Mouse (Mus musculus): ENCODE results near the gene Trpm3.

Gene Trpm3

DNA sequence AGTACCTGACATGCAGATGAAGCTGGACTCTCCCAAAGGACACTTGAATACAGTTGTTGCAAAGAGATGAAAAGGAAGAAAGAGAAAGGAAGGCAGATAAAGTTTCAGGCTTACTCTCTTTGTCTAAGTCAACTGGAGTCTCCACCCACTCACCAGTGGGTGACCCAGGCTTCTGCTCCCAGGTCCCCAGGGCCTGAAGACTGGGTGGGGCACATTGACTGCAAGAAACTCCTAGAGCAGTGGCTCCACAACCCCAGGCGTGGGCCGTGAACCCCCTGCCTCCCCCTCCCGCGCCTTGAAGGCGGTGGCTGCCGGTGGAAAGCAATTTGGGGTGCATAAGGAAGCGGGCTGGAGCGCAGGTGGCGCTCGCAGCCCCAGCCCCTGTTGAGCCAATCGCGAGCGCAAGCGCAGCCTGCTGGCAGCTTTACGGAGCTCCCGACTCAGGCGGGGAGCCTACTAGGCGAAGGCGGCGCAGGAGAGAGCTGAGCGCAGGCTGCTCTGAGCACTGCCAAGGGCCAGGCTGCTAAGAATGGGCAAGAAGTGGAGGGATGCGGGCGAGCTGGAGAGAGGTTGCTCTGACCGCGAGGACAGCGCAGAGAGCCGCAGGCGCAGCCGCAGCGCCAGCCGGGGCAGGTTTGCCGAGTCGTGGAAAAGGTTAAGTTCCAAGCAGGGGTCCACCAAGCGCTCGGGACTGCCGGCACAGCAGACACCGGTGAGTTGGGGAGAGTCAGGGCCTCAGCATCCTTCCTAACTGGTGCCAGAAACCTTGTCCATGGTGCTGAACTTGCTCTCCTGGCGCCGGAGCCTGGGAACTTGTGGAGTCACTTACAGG lies at the start of gene Trpm3:
TSS of gene Trpm3 (plus strand) at position 457 of the 832 bp plus-strand sequence.
- DNase-seq (ENCODE audit: low spot score in 2 of 2) = peak in 1 of 2 experiments; percentile 58

DNA sequence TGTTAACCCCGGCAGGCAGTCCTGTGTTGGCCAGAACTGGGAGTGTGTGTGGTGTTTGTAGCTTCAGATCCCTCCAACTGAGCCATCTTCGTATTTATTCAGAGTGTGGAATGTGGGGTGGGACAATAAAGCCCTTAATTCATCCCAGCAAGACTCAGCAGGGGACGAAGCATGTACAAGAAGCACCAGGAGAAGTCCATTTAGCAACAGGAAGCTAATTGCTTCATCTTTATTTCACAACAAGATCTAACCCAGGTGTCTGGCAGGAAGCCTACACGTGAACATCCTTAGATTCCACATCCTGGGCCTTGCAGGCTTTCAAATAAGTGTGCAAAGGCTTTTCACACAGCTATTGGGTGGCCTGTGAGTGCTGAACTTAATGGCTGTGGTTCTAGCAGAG lies 38.3 kb upstream of the Trpm3 start:
- DNase-seq (ENCODE audit: low spot score in 2 of 2) = peak in 1 of 2 experiments; percentile 2

DNA sequence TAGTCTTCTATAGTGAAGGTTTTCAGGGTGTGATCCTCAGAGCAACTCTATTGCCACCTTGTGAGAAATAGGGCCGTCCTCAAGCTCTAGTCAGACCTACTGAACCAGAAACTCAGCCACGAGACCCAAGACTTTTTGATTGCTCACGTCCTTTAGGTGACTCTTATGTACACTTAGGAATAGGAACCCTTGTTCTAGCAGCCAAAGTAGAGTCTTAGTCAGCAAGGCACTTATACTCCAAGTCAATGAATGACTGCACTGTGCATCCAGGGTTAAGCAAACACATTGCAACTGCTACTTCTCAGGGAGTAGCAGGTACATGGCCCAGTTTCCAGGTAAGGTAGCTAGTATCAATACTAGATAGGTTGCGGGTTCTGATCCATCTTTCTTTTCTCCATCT lies 35.0 kb upstream of the Trpm3 start:
- no peak for DNase-seq (ENCODE audit: low spot score in 2 of 2)

DNA sequence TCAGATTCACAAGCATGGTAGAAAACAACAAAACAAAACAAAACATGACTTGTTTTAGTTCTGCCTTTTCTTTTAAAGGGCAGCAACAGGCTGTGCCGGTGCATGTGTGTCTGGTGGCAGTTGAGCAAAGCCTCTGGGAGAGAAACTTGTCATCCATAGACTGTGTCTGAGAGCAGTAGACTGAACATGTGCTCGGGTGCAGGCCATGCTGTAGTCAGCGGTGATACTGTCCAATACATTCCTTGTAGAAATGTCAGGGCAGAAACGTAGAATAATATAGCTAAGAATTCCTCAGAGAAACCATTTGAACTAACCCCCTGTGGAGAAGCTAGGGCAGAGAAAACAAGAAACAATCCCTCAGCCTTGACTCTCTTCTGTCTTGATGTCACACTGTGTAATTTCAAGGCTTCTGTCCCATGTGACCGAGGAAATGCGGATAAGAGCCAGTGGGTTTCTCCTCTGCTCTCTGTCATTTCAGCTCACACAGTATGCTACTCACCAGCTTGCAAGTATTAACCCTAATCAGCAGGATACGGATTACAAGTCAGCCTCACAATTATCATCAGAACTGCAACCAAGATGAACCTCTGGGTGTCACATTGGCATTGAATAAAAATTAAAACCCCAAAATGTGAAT lies 33.9 kb upstream of the Trpm3 start:
- no peak for DNase-seq (ENCODE audit: low spot score in 2 of 2)

DNA sequence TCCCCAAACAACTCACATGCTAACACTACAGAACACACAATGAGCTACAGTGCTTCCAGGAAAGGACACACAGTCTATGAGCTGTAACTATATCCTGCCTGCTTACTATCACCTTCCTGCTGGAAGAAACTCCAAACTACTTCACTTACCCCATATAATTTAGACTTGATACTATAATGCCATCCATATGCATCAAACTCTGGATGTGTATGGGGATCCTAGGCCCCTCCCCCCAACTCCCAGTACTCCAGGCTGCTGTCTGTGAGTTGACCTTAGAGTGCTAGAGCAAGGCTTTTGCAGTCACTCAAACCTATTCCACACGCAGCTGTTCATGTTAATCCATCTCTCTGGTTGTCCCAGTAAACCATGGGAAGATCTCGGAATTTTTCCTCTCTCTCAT lies 33.2 kb upstream of the Trpm3 start:
- DNase-seq (ENCODE audit: low spot score in 2 of 2) = no peak

DNA sequence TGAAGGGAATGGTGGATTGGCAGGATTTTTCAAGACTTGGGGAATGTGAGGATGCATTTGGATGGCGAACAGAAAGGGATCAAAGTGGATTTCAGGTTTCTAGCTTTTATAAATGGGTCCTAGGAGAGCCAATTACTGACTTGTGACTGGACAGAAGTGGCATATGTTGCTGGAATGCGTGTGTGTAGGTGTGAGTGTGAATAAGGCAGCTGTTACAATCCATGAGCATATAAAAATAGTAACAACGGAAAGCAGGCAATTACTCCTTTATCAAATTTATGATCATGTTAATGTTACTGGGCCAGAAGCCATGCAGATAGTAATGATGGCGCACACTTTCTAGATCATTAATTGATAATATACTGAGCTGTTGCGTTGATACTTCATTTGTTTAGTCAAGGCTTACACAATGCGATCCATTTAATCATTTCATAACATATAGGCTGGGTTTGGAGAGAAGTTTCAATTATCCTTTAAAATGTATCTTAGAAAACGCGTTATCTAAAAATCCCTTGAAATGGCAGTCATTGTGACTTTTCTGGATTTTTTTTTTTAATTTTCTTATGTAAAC lies 29.9 kb upstream of the Trpm3 start:
- DNase-seq (ENCODE audit: low spot score in 2 of 2) = no peak

DNA sequence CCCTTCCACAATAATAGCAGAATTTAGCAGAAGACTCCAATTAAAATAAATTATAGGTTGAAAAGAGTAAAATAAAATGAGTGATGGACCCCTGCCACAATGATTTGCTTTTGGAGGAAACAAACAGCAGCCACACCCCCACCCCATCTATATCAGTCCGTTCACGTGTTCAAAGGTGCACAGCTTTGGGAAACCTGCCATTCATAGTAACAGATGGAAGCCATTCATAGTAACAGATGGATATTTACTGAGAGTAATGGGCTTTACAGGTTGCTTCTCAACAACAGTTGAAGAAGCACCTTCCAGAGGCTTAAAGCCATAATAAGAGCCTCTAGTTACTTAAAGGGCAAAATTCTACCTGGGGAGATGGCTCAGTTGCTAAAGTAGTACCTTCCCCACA lies 17.9 kb upstream of the Trpm3 start:
- DNase-seq (ENCODE audit: low spot score in 2 of 2) = no peak

DNA sequence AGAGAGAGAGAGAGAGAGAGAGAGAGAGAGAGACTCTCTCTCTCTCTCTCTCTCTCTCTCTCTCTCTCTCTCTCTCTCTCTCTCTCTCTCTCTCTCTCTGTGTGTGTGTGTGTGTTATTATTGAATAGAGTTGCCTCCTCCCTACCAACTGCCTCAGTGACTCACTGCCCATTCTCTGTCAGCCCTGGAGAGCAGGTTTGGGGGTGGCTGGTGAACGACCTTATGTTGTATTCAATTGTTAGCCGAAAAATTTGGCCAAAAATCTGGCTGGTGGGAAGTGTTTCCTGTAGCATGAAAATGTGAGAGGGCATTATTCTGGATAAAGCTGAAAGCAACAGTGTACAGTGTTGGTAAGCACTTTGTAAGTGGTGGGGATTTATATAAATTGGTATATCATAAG lies 17.2 kb upstream of the Trpm3 start:
- DNase-seq (ENCODE audit: low spot score in 2 of 2) = no peak

DNA sequence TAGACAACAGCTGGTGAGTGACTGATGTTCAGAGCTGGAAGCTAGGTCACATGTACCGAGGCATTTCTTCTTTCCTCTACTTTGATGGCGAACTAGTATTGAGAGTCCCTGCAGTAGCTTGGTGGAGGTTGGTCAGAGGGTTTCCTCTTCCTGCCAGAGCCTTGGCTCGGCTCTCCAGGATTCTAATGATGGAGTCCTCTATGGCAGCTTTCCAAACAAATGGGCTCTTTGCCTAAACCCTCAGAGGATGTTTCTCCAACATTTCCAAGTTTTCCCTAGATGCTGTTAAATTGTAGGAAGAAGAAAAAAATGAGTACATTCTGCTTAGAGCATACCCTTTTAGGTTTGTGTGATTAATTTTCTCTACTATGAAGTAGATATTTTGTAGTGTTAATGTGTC lies 6.2 kb upstream of the Trpm3 start:
- no peak for DNase-seq (ENCODE audit: low spot score in 2 of 2)

DNA sequence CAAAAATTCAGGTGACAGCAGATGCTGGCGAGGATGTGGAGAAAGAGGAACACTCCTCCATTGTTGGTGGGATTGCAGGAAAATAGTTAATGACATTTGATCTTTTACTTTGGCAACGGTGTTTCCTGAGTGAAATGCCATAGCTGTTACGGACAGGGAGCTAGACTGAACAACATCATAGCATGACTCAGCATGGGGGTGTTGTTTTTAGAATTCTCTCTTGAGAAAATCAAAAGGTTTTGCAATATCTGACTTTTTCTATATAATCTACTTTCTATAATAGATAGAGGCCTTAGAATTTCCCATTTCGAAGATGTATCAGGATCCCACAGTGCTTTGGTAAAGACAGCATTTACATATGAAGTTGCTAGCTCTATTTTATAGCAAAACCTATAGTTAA lies 39.7 kb downstream of the Trpm3 start:
- no peak for DNase-seq (ENCODE audit: low spot score in 2 of 2)

DNA sequence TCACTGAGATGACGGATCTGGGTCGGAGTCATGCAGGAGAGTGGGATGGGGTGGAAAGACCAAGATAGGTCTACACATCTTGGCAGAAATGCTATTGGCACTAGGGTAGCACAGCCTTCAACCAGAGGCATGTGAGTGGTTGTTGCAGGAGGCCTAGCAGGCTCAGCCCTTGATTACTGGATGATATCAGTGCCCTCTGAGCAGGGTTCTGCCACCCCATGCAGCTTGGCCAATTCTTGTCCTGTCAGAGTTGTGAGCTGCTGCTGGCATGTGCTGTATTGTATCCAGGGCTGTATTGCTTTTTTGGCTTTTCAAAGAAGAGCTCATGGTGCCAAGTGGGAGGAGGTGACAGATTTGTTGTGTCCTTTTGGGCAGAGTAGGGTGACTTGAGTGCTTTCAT lies 40.2 kb downstream of the Trpm3 start:
- no peak for DNase-seq (ENCODE audit: low spot score in 2 of 2)

DNA sequence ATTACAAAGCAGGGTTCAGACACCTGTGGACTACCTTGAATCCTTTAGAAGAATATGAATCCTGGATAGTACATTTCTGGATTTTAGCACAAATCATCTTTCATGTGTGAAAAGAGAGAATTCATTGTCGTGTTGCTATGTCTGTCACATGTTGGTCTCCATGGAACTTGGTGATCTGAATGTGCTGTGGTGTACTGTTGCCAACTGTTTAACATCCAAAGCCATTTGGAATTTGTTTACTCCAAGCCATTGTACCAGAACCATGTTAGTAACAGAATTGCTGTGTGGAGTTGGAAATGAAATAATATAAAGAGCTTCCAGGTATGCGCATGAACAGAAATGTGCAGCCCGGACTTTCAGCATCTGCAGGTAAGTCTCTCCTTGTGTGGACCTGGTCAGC lies 41.3 kb downstream of the Trpm3 start:
- no peak for DNase-seq (ENCODE audit: low spot score in 2 of 2)

DNA sequence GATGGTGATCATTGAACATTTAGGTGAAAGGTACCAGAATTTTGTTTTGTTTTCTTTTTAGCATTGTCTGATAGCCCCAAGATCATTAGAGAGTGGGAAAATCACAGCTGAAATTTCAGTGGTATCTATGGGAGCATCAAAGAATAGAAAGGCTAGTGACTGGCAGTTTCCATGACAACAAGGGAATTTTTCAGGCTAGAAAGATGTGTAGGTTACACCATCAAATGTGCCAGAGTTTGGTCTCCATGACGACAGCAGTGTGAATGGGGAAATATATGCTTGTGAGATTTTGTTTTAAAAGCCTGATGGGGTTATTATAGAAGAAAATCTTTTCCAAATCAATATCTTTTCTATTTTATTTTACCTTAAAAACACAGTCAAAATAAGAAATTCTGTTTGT lies 50.9 kb downstream of the Trpm3 start:
- DNase-seq (ENCODE audit: low spot score in 2 of 2) = peak; percentile 11 to 44

DNA sequence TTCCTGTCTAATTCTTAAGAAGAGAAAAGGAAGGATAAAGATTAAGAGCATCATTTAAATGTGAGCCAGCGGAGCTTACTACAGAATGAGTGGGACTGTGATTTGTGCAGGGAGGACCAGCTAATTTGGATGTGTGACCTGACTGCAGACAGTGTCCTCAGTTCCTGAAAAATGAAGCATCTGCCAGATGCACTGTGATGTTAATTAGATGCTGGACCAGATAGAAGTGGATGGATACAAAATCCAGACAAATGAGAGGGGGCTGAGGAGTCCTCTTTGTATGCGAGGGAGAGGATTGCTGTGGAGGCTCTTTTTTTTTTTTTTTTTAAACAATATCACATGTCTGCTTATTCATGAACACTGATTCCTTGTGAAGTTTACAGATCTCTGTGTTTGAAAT lies 83.7 kb downstream of the Trpm3 start:
- no peak for DNase-seq (ENCODE audit: low spot score in 2 of 2)

DNA sequence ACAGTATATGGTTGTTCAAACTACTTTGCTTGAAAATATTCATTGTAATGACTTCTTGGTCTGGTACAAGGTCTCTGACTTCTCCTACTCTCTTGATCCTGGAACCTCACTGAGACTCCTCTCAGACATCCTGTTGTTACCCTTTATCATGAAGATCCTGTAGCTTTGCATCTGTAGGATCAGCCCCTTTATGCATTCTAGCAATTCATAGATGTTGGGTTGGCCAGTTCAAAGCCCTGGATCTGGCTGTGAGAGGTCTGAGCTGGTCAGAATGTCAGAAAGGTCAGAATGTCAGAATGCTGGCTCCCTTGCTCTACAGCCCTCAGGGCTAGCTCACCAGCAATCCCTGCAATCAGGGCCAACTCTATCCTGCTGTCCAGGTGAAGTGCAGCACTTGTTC lies 95.3 kb downstream of the Trpm3 start:
- no peak for DNase-seq (ENCODE audit: low spot score in 2 of 2)

DNA sequence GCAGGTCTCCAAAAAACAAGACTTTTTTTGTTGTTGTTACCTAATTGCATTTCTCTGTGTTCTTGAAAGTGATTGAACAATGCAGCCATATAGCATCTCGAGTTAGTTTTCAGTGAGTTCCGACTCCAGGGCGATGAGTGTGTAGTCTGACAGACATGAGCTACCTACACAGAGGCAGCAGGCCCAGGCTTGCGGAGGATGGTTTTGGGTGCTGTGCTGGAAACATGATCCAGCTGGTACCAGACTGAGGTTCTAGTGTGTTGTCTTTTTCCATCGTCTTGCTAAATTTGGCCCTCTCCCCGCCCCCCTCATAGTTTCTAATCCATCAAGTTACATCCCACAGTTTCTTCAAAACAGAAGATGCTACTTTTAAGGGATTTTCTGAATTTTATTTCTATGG lies 110.2 kb downstream of the Trpm3 start:
- peak; percentile 40 to 74 for DNase-seq (ENCODE audit: low spot score in 2 of 2)

DNA sequence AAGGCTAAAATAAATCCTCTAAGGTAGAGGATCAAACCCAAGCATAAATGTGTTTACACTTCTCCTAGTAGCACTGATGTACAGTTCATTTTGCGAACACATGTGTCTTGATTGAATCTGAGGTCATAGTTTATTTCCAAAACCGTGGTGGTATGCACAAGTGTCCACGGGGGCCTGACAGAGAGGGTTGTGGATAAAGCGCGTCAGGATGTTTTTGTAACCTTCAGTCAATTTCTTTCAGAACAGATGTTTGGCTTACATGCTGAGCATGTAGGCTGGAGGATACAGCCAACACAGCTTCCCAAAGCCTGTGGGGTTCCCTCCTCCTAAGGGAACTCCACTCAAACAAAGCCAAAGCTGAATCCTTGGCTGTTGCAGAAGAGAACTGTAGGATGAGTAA lies 134.1 kb downstream of the Trpm3 start:
- DNase-seq (ENCODE audit: low spot score in 2 of 2) = no peak

DNA sequence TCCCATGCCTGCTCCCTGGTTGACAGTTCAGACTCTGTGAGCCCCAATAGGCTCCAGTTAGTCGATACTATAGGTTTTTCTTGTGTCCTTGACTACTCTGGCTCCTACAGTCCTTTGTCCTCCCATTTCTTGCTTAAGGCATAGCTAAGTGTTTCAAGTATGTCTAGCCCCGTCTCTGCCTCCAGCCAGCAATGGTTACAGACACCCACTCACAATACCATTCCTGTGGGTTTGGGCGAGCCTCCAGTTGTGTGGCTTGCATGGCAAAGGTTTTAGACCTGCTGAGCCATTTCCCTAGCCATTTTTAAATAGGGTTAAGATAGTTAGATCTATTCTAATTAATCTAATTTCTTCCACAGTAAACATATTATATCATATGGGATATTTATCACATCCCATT lies 145.8 kb downstream of the Trpm3 start:
- no peak for DNase-seq (ENCODE audit: low spot score in 2 of 2)

DNA sequence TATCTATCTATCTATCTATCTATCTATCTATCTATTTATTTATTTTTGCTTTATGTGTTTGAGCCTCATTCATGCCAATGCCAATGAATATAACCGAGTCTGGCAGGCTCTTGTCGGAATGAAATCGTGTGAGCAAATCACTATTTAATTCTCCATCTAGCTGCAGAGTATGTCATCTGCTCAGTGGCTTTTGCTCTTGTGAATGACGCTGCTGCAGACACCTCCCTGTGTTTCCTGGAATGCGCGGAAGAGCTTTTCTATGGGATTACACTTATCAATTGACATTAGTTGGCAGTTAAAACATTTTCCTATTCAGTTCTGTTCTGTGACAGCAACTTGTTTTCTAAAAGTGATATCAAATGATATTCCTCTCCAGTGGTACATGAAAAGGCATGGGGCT lies 153.8 kb downstream of the Trpm3 start:
- DNase-seq (ENCODE audit: low spot score in 2 of 2) = no peak

DNA sequence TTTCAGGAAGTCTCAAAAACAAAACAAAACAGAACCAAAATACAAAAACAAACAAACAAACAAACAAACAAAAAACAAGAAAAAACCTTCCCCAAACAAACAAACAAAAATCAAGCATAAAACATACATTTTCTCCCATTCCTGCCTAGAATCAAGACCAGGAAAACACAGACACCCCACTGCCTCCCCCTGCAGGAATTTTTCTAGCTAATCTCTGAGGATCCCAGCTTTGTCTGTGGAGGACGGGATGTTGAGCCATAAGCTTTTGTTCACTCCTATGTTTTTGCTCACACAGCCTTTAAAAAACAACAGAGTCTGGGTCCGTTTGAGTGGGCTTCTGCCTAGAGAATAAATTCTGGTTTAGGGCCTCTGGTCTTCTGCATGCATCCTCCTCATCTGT lies 162.1 kb downstream of the Trpm3 start:
- DNase-seq (ENCODE audit: low spot score in 2 of 2) = peak in 1 of 2 experiments; percentile 12

DNA sequence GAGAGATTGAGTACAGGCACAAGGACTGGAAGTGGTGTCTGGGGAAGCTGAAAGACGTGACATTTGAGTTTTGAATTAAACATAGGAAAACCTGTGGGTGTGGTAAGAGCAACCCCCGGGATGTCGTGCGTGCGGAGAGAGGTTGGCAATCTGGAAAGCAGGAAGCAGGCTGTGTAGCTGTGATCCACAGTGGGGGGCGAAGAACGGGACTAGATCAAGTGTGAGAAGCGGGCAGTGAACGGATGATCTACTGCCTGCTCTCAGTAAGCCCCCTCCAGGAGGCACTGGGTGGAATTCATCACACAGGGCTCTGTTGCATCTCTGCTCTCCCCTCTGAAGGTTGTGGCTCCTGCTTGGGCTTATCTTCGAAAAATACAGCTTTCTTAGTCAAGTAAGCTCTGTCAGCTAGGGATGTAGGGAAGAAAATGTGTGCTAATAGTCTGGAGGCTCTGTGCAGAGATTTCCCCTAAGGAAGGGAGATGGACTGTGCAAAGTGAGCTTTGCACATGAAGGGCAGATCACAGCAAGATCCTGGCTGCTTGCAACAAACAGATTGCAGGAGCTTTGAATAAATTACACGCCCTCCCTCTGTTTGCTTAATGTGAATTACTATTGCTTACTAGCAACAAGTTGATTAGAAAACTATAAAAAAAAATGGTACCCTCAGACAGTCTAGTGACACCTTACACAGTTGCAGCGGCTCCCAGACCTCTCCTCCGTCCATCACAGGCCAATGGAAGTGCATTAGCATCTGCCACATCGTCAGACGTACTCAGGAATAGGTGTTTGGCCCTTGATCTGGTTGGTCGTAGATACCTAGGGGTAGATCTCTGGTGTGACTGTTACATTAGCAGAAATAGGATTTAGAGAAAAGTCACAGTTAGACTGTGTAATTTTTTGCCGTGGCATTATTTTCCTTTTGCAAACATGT lies 164.4 kb downstream of the Trpm3 start:
- peak in 1 of 2 experiments; percentile 7 for DNase-seq (ENCODE audit: low spot score in 2 of 2)
